ENCODE assay signal across 9 mouse cellular contexts in the genomic region with DNA sequence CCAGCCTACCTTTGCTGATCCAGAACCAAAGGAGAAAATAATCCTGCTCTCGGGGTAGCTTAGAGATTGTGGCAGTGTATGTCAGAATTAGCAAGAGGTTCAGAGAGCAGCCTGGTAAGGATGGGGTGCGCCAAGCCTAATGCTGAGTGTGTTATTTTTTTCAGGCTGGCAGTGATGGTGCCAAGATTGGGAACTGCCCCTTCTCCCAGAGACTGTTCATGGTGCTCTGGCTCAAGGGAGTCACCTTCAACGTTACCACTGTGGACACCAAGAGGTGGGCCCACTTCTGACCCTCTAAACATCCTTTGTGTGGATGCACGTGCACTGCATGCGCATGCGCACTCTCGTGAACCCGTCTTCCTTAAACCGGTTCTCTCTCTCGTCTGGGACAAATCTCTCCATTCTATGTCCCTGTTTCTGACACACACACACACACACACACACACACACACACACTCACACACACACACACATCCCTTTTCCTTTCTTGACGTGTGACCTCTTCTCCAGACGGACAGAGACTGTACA. TPM values are rescaled to one million over a fixed set of nuclear protein-coding genes. Genes with fewer than 3 reads are reported as not detected.
DNase-seq lines count a peak whose midpoint lies in the region; ATAC-seq and TF ChIP-seq lines count a peak whose summit lies in the region.
"Had no signal": no experiment of that assay in that cellular context is flagged by ENCODE, and none has a peak within 500 bp of the region (broad histone marks: within the 10 kb centered on the region; RNA-seq: fewer than 3 reads in every experiment).

No protein-coding gene starts in this region.

- H3K4me2 ChIP-seq in liver, embryonic 13.5 days = peak overlapping the region; percentile 100

- H3K9me3 ChIP-seq in liver, embryonic 13.5 days (replicated peaks) = no peaks in the 10 kb centered on the region

- TF ChIP-seq POLR2A in thymus, adult 2 months (IDR thresholded peaks at IDR 0.05; ENCODE audit: control insufficient read depth, extremely low read depth, insufficient read depth, low read length, poor library complexity) = no peak

- DNase-seq in cerebellum, adult 9-11 months = peak; percentile 32
- no peak for DNase-seq in thymus, adult 2 months
- DNase-seq in thymus, postnatal 36 days = no peak
- no peak for DNase-seq in liver, embryonic 13.5 days
- DNase-seq in natural killer cell, adult 2 months (ENCODE audit: low spot score in 2 of 2) = no peak
- DNase-seq in layer of hippocampus, postnatal 14 days (ENCODE audit: low spot score in 2 of 2) = no peak
- no peak for DNase-seq in left cerebral cortex, adult 18-20 months (ENCODE audit: low spot score in 2 of 2)

- peak overlapping the region; percentile 86; the same call in 1 of the 2 replicates for H3K27ac ChIP-seq in thymus, adult 2 months (ENCODE audit: control insufficient read depth, insufficient read depth, low read length)
- peak overlapping the region; percentile 97 for H3K27ac ChIP-seq in liver, embryonic 13.5 days

- H3K4me3 ChIP-seq in thymus, adult 2 months (ENCODE audit: control insufficient read depth, insufficient read depth, low read length) = no peak overlapping the region
- H3K4me3 ChIP-seq in liver, embryonic 13.5 days (replicated peaks) = peak overlapping the region; percentile 78

- peaks cover 32% of the 10 kb centered on the region for H3K4me1 ChIP-seq in thymus, adult 2 months (replicated peaks; ENCODE audit: control insufficient read depth, insufficient read depth, low read length)
- H3K4me1 ChIP-seq in liver, embryonic 13.5 days (replicated peaks) = peaks cover 73% of the 10 kb centered on the region

- H3K27me3 ChIP-seq in thymus, adult 2 months (ENCODE audit: control insufficient read depth, insufficient read depth, low read length) = no peaks in the 10 kb centered on the region
- no peaks in the 10 kb centered on the region for H3K27me3 ChIP-seq in liver, embryonic 13.5 days

- TF ChIP-seq CTCF in thymus, adult 2 months (IDR thresholded peaks at IDR 0.05; ENCODE audit: borderline replicate concordance, control insufficient read depth, extremely low read depth, insufficient read depth, low read length, poor library complexity) = no peak

- 91% methylated on average over 12 of the region's 12 CpGs for WGBS in thymus, adult 2 months
- WGBS in liver, embryonic 13.5 days (ENCODE audit: insufficient replicate concordance) = 82% methylated on average over 12 of the region's 12 CpGs

- ATAC-seq in cerebellum, adult (ENCODE audit: insufficient number of reproducible peaks, low FRiP score, low TSS enrichment) = no peak
- ATAC-seq in liver, embryonic 13.5 days (ENCODE audit: low read depth) = no peak

- peaks cover 42% of the 10 kb centered on the region for H3K36me3 ChIP-seq in thymus, adult 2 months (ENCODE audit: control insufficient read depth, insufficient read depth, low read length)
- H3K36me3 ChIP-seq in liver, embryonic 13.5 days = peaks cover 49% of the 10 kb centered on the region

- peak overlapping the region; percentile 92 for H3K9ac ChIP-seq in liver, embryonic 13.5 days

RNA-seq across cellular contexts. Expression of gene Clic1, which starts 2.6 kb away (rescaled TPM):
- 316 and 321 TPM in 2 replicates for polyA plus RNA-seq in thymus, adult 2 months (2012; rRNA removed)
- 141 and 147 TPM in 2 replicates for polyA plus RNA-seq in liver, embryonic 13.5 days (2015; fragmentation: Nextera tagmentation; extraction: Ambion mirVana)
- total RNA-seq in layer of hippocampus, postnatal 14 days (2021) = 10 to 100 TPM; 11.7 to 14.8 TPM
- total RNA-seq in left cerebral cortex, adult 18-20 months (2021) = 10 to 100 TPM in 1 of 2 experiments, 1 to 10 TPM in 1; 9.1 to 10.2 TPM

RNA-seq across cellular contexts. Expression of gene Msh5, which starts 5.8 kb away (rescaled TPM):
- 15.5 and 20.0 TPM in 2 replicates for polyA plus RNA-seq in thymus, adult 2 months (2012; rRNA removed)
- 3.2 and 3.4 TPM in 2 replicates for polyA plus RNA-seq in liver, embryonic 13.5 days (2015; fragmentation: Nextera tagmentation; extraction: Ambion mirVana)
- total RNA-seq in layer of hippocampus, postnatal 14 days (2021) = 1 to 10 TPM in 1 of 2 experiments, under 1 TPM in 1; 0.79 to 1.9 TPM
- total RNA-seq in left cerebral cortex, adult 18-20 months (2021) = under 1 TPM; 0.65 to 0.68 TPM

RNA-seq across cellular contexts. Expression of gene Ddah2, which starts 6.5 kb away (rescaled TPM):
- 54.0 and 55.3 TPM in 2 replicates for polyA plus RNA-seq in thymus, adult 2 months (2012; rRNA removed)
- 28.9 and 30.6 TPM in 2 replicates for polyA plus RNA-seq in liver, embryonic 13.5 days (2015; fragmentation: Nextera tagmentation; extraction: Ambion mirVana)
- total RNA-seq in layer of hippocampus, postnatal 14 days (2021) = 10 to 100 TPM; 26.4 to 33.1 TPM
- total RNA-seq in left cerebral cortex, adult 18-20 months (2021) = 10 to 100 TPM in 1 of 2 experiments, 1 to 10 TPM in 1; 9.9 to 11.6 TPM

RNA-seq across cellular contexts. Expression of gene Ly6g6c, which starts 12.9 kb away (rescaled TPM):
- 3.6 and 5.0 TPM in 2 replicates for polyA plus RNA-seq in thymus, adult 2 months (2012; rRNA removed)
- polyA plus RNA-seq in liver, embryonic 13.5 days (2015; fragmentation: Nextera tagmentation; extraction: Ambion mirVana) = 0.25 and 0.31 TPM in 2 replicates
- not detected for total RNA-seq in layer of hippocampus, postnatal 14 days (2021)
- total RNA-seq in left cerebral cortex, adult 18-20 months (2021) = not detected
- polyA plus RNA-seq: cortical plate, adult 2 months had no signal

RNA-seq across cellular contexts. Expression of gene Mpig6b, which starts 13.6 kb away (rescaled TPM):
- 0.18 and 0.20 TPM in 2 replicates for polyA plus RNA-seq in thymus, adult 2 months (2012; rRNA removed)
- polyA plus RNA-seq in liver, embryonic 13.5 days (2015; fragmentation: Nextera tagmentation; extraction: Ambion mirVana) = 4.1 and 5.2 TPM in 2 replicates
- total RNA-seq in layer of hippocampus, postnatal 14 days (2021) = not detected
- not detected for total RNA-seq in left cerebral cortex, adult 18-20 months (2021)
- polyA plus RNA-seq: cortical plate, adult 2 months had no signal
